Mouse (Mus musculus) heart, embryonic 15.5 days (tissue): Measurements from ENCODE around the gene Ints13. TPM values are rescaled to one million over a fixed set of nuclear protein-coding genes. Genes with fewer than 3 reads are reported as not detected.

Source experiments
- ATAC-seq: fragments of 200-750 bp; cut with Nextera tagmentation; replicated peaks from 2 replicates; pipeline ENCODE4 v1.8.0; 2017; ENCODE audit warnings: low read depth, moderate TSS enrichment; ENCODE audit not compliant: insufficient number of reproducible peaks, insufficient read depth, low FRiP score
- H3K27ac ChIP-seq: fragments of 300-500 bp; sonication (generic); 2 replicates; pipeline ENCODE4 v1.5.1; 2015; ENCODE audit warnings: mild to moderate bottlenecking, inconsistent platforms
- H3K27me3 ChIP-seq: fragments of 300-500 bp; sonication (generic); 2 replicates; pipeline ENCODE4 v1.6.1; 2015; ENCODE audit warnings: inconsistent platforms
- H3K36me3 ChIP-seq: fragments of 300-500 bp; sonication (generic); 2 replicates; pipeline ENCODE4 v1.6.1; 2015; ENCODE audit warnings: mild to moderate bottlenecking, inconsistent platforms
- H3K4me1 ChIP-seq: fragments of 300-500 bp; sonication (generic); replicated peaks from 2 replicates; pipeline ENCODE4 v1.6.1; 2015; ENCODE audit warnings: inconsistent platforms
- H3K4me2 ChIP-seq: fragments of 300-500 bp; sonication (generic); 2 replicates; pipeline ENCODE4 v1.6.1; 2015; ENCODE audit warnings: inconsistent platforms, mild to moderate bottlenecking, moderate library complexity
- H3K4me3 ChIP-seq: fragments of 300-500 bp; sonication (generic); 2 replicates; pipeline ENCODE4 v1.5.1; 2015; ENCODE audit warnings: mild to moderate bottlenecking, inconsistent platforms
- H3K9ac ChIP-seq: fragments of 300-500 bp; sonication (generic); 2 replicates; pipeline ENCODE4 v1.6.1; 2015; ENCODE audit warnings: mild to moderate bottlenecking, inconsistent platforms
- H3K9me3 ChIP-seq: fragments of 300-500 bp; sonication (generic); replicated peaks from 2 replicates; pipeline ENCODE4 v1.6.1; 2016; ENCODE audit warnings: inconsistent platforms
- WGBS: fragments of 180-500 bp; shearing (Covaris S2); methylation state at CpG from one replicate; pipeline ENCODE4 v1.1.7; 2015; ENCODE audit warnings: mixed read lengths; 5-methylcytosine and 5-hydroxymethylcytosine counted together
- polyA plus RNA-seq: library from polyadenylated mRNA; unstranded; fragments of >200 nt; fragmentation: Nextera tagmentation; extraction: Ambion mirVana; gene quantifications from 2 replicates; pipeline ENCODE4 v1.2.1, GENCODE M21; 2015

The Ints13 gene
- polyA plus RNA-seq, 1 experiment from 2014 or later = 47.0 TPM

DNA sequence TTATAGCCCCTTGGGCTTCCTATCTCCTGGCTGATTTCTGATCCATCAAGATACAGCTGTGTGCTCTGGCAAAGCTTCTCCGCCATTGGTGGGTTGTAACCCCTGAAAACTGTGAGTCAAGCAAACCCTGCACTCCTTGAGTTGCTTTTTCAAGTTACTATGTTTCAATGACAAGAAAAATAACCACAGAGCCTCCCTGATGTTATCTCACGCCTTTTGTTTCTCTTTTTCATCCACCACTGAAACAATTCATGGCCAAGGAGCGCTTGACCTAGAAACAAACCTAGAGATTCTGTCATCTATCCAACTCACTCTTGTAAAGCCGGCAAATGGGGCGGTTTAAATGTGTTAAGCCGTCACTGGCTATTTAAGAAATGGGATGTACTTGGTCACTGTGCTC, 61.7 kb downstream of the Ints13 start:
- 66% methylated on average over 6 of the region's 6 CpGs for WGBS
- Histone ChIP-seq H3K36me3 (no peaks in the 10 kb centered on the region), H3K4me1 (peaks cover 18% of the 10 kb centered on the region)

DNA sequence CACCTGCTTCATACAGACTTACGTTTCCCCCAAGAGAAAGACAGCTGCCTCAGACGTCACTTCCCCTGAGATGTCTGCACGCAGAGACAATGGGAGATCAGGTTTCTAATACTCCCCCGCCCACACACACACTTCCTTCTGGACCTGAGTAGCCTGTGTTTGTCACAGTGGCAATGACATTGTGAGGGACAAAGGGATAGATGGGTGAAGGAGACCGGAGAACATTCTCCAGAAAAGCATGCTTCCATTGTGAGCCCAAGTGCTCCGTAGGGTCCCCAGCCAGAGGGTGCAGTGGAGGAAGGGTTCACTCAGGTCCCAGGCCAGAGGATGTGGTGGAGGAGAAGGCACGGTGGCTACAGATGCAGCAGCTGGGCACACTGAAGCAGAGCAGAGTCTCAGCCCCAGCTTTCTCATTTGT, 63.1 kb downstream of the Ints13 start:
- Histone ChIP-seq H3K27me3 (no peaks in the 10 kb centered on the region), H3K4me3 (no peak overlapping the region), H3K4me2 (no peak overlapping the region), H3K4me1 (peaks cover 23% of the 10 kb centered on the region), H3K27ac (peak overlapping the region; percentile 39; the same call in 1 of the 2 replicates), H3K9me3 (no peaks in the 10 kb centered on the region), H3K9ac (no peak overlapping the region), H3K36me3 (no peaks in the 10 kb centered on the region)
- 36% methylated on average over 7 of the region's 7 CpGs for WGBS
- no peak; the same call in 1 of the 2 replicates for ATAC-seq

More for the DNA sequence above, 61.7 kb downstream of the Ints13 start:
- no peak for ATAC-seq
- Histone ChIP-seq H3K27ac (no peak overlapping the region), H3K4me2 (no peak overlapping the region), H3K27me3 (no peaks in the 10 kb centered on the region), H3K9me3 (no peaks in the 10 kb centered on the region), H3K9ac (no peak overlapping the region), H3K4me3 (no peak overlapping the region)

DNA sequence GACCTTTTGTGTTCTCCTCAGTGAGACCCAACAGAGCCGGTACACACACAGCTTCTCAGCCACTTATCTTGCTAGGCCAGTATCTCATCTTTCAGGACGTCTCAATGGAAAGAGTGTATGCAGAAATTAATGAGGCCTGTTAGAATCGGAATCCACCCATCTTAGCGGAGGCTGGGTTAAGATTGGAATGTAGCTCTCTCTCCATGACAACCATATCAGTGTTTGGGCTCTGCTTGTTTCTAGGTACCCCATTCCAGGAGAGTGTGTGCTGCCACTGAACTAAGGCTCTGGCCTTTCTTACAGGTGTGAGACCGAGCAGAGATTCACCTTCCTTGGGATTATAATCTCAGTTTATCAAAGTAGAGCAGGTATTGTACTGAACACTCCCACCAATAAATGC, 63.7 kb downstream of the Ints13 start:
- no peaks in the 10 kb centered on the region for H3K9me3 ChIP-seq
- 25% methylated on average over 5 of the region's 5 CpGs for WGBS
- ATAC-seq = peak; percentile 72; the same call in 1 of the 2 replicates
- H3K4me2 ChIP-seq = no peak overlapping the region
- no peak overlapping the region for H3K9ac ChIP-seq
- H3K36me3 ChIP-seq = no peaks in the 10 kb centered on the region
- H3K27me3 ChIP-seq = no peaks in the 10 kb centered on the region
- no peak overlapping the region for H3K4me3 ChIP-seq
- H3K4me1 ChIP-seq = peaks cover 23% of the 10 kb centered on the region
- H3K27ac ChIP-seq = 0 out of 2 replicates have a peak overlapping the region, but pooled peaks have one; percentile 39

DNA sequence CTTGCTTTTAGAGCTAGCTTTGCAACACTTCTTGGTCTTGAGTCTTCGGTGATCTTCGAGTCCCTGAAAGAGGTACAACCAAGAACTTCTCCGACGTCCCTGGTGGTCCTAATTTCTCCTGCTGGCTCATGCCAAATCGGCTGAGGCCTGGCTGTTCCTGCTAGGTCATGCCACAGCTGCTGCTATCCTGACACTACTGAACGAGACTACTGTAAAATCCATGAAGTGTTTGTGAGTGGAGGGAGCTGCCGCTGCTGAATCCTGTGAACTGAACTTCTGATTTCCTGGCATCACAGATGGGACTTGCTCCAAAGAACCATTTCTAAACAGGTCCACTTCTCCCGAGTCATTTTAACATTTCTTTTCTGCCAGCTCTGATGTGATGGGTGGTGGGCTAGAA, 64.3 kb downstream of the Ints13 start:
- Histone ChIP-seq H3K4me1 (peaks cover 23% of the 10 kb centered on the region), H3K27me3 (no peaks in the 10 kb centered on the region), H3K4me2 (no peak overlapping the region), H3K27ac (no peak overlapping the region), H3K4me3 (no peak overlapping the region), H3K9me3 (no peaks in the 10 kb centered on the region), H3K36me3 (no peaks in the 10 kb centered on the region), H3K9ac (no peak overlapping the region)
- no peak for ATAC-seq
- WGBS = 61% methylated on average over 8 of the region's 8 CpGs

DNA sequence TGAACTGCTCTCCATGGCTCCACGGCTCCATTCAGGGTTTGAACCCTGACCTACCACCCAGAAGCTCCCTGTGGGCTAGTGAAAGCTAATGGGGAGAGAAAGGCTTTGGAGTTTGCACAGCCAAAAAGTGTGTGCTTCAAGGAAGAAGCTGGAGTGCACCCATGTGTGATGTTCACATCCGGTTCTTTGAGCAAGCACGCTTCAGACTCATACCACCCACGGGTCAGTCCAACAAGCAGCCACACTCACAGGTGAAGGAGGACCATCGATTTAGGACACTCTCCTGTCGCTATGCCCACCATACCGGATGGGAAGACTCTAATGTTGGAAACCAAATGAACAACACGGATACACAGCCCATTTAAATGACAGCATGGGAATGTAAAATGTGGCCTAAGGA, 66.1 kb downstream of the Ints13 start:
- no peaks in the 10 kb centered on the region for H3K9me3 ChIP-seq
- 90% methylated on average over 8 of the region's 8 CpGs for WGBS
- no peak overlapping the region for H3K4me3 ChIP-seq
- no peaks in the 10 kb centered on the region for H3K36me3 ChIP-seq
- H3K27me3 ChIP-seq = no peaks in the 10 kb centered on the region
- no peak overlapping the region for H3K9ac ChIP-seq
- H3K27ac ChIP-seq = no peak overlapping the region
- ATAC-seq = no peak
- peaks cover 23% of the 10 kb centered on the region for H3K4me1 ChIP-seq
- no peak overlapping the region for H3K4me2 ChIP-seq

DNA sequence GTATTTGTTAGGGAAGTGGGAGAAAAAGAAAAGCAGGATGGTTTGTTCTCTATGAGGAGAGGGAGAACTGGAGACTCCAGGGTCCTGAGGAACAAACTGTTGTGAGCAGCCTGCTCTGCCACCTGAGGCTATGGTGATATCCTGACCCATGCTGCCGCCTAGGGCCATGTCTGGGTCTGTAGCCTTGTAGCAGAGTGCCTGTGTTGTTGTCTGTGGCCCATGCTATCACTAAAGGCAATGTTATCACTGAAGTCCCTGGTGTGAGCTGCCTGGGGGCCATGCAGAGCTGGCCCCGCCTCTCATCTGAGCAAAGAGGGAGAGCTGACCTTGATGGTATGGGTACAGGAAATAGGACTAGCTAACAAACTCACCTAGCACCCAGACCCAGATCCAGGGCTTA, 67.7 kb downstream of the Ints13 start:
- WGBS = 58% methylated on average over 2 of the region's 2 CpGs
- peaks cover 23% of the 10 kb centered on the region for H3K4me1 ChIP-seq

DNA sequence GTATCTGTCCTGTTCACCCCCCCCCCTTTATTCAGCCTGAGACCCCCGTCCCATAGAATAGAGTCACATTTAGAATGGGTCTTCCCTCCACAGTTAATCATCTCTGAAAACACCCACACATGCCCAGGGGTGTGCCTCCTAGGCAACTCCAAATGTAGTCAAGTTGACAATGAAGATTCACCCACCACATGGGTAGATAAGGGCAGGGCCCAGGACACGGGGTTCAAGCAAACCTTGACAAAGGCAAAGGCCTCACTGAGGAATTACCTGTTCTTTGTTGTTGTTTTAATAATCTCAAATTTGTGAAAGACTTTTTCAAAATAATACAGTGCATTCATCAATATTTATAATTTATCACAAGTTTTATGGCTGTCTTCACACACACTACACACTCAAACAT, 73.2 kb downstream of the Ints13 start:
- no peaks in the 10 kb centered on the region for H3K27me3 ChIP-seq
- H3K9me3 ChIP-seq = no peaks in the 10 kb centered on the region
- 67% methylated on average over 2 of the region's 2 CpGs for WGBS
- H3K27ac ChIP-seq = no peak overlapping the region
- H3K4me2 ChIP-seq = no peak overlapping the region
- no peak for ATAC-seq
- H3K9ac ChIP-seq = no peak overlapping the region
- H3K4me3 ChIP-seq = no peak overlapping the region
- no peaks in the 10 kb centered on the region for H3K36me3 ChIP-seq
- peaks cover 27% of the 10 kb centered on the region for H3K4me1 ChIP-seq

More for the DNA sequence above, 67.7 kb downstream of the Ints13 start:
- Histone ChIP-seq H3K9me3 (no peaks in the 10 kb centered on the region), H3K27ac (no peak overlapping the region), H3K36me3 (no peaks in the 10 kb centered on the region), H3K9ac (no peak overlapping the region), H3K4me3 (no peak overlapping the region), H3K4me2 (no peak overlapping the region), H3K27me3 (no peaks in the 10 kb centered on the region)
- ATAC-seq = no peak; the same call in 1 of the 2 replicates

DNA sequence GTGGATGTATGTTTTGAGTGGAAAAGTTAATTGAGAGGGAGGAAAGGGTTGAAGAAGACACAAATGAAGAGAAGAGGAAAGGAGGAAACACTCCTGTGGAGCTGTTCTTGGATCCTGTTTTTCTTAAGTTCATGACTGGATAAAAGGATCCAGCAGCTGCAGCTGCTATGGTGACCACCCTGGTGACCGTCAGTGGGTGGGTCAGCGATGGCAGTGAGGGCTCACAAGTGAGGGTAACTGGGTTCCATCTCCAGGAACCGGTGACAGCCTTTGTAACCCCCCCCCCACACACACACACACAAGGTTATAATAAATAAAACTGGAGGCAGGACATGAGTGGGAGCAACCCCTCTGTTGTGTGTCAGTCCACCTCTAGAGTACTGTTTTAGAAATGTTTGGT, 74.8 kb downstream of the Ints13 start:
- no peaks in the 10 kb centered on the region for H3K27me3 ChIP-seq
- no peaks in the 10 kb centered on the region for H3K9me3 ChIP-seq
- 22% methylated on average over 3 of the region's 3 CpGs for WGBS
- ATAC-seq = no peak
- peak overlapping the region; percentile 82 for H3K9ac ChIP-seq
- H3K4me3 ChIP-seq = peak overlapping the region; percentile 75
- H3K4me1 ChIP-seq = peaks cover 37% of the 10 kb centered on the region
- peak overlapping the region; percentile 95 for H3K4me2 ChIP-seq
- H3K27ac ChIP-seq = peak overlapping the region; percentile 93
- H3K36me3 ChIP-seq = no peaks in the 10 kb centered on the region

DNA sequence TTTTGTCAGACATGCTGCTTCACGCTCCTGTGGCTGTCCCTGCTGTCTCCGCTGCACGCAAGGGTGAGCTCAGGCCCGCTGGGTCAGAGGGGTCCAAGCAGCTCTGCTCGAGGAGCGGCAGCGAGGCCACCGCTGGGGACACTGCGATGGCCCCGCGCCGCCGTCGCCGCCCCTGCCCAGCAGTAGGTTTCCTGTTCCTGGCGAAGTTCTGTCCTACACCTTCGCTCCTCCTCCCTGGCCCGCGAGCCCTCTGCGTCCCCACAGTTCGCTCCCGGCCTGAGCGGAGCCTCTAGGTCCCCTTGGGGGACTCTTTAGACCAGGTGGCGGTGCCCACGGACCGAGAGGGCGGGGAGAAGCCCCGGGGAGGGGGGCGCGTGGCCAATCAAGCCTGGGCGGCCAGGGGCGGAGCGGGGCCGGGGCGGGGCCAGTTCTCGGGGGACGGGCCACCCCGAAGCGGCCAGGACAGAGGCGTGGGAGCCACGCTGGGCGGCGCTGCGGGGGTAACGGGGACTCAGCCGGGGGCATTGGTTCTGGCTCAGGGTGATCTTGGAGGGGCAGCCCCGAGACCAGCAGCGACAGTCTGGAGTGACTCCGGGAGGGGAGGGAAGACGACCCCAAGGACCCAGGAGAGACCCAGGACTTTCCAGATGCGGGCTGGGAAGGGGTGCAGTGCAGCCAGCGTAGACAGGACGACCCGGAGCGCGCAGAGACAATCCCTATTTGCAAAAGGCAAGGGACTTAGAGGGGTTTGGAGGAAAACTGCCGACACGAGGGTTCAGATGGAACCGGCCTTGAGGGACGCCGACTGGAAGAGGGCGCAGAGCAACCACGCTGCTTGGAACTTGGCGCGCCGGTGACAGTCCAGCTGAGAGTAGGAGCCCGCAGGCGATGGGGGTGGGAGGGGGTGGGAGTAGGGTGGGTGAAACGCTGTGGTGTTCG, 75.5 kb downstream of the Ints13 start, which contains the start of gene Itpr2:
Gene Itpr2 (minus strand): TSS at position 358 of the 939 bp plus-strand sequence.
- no peaks in the 10 kb centered on the region for H3K9me3 ChIP-seq
- H3K27me3 ChIP-seq = no peaks in the 10 kb centered on the region
- H3K4me2 ChIP-seq = peak within 1 kb of the TSS; percentile 95
- H3K36me3 ChIP-seq = no peaks in the 10 kb centered on the region
- peak within 1 kb of the TSS; percentile 93 for H3K27ac ChIP-seq
- H3K4me3 ChIP-seq = peak within 1 kb of the TSS; percentile 75
- H3K9ac ChIP-seq = peak within 1 kb of the TSS; percentile 82
- WGBS = under 1% methylated on average over 69 of the region's 70 CpGs
- peaks cover 40% of the 10 kb centered on the region for H3K4me1 ChIP-seq
- peak; percentile 97 for ATAC-seq

DNA sequence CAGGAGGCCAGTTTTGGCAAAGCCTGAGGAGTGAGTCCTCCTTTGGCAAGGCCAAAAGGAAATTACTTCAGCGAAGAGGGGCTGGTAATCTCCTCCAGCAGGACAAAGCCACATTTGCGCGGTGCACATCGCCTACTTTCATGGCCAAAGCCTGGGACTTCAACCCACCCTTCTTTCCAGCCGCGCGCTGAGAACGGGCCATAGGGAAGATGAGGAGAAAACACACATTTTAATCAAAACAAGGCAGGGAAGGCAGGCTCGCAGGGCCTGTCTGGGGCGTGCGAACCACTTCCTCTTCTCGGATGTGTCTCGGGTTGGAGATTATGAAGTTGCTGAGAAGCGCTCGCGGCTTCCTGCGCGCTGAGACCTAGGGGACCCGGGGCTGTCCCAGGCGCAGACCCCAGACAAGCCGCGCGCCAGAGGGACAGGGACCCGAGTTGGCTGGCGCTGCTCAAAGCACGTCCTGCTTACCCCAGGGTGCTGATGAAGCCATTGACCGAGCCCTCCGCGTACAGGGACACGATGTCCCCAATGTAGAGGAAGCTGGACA, 76.2 kb downstream of the Ints13 start:
- H3K36me3 ChIP-seq = no peaks in the 10 kb centered on the region
- peak overlapping the region; percentile 75 for H3K4me3 ChIP-seq
- peak overlapping the region; percentile 93 for H3K27ac ChIP-seq
- no peaks in the 10 kb centered on the region for H3K27me3 ChIP-seq
- H3K4me2 ChIP-seq = peak overlapping the region; percentile 95
- no peaks in the 10 kb centered on the region for H3K9me3 ChIP-seq
- peak; percentile 37 for ATAC-seq
- WGBS = under 1% methylated on average over 30 of the region's 30 CpGs
- peak overlapping the region; percentile 82 for H3K9ac ChIP-seq
- H3K4me1 ChIP-seq = peaks cover 40% of the 10 kb centered on the region

DNA sequence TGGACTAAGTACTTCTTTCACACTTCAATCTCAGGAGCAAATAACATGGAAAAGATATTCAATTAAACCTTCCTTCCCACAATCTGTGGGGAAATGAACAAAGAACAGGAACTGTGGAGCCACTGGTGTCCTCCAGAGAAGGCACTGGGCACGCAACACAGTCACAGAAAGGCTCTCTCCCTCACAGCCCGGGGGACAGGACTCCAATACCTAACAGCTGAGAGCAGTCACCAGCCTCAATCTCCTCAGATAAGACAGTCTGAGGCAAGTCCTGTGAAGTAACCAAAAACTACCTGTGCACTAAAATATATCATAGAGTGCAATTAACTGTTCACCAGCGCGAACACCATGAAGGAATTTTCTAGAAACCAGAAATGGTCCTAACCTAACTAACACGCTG, 76.9 kb downstream of the Ints13 start:
- peaks cover 40% of the 10 kb centered on the region for H3K4me1 ChIP-seq
- H3K27ac ChIP-seq = peak overlapping the region; percentile 93
- H3K4me2 ChIP-seq = peak overlapping the region; percentile 95
- WGBS = 49% methylated on average over 5 of the region's 5 CpGs
- no peak for ATAC-seq
- no peaks in the 10 kb centered on the region for H3K36me3 ChIP-seq
- H3K9ac ChIP-seq = peak overlapping the region; percentile 82
- no peaks in the 10 kb centered on the region for H3K9me3 ChIP-seq
- H3K4me3 ChIP-seq = peak overlapping the region; percentile 75
- no peaks in the 10 kb centered on the region for H3K27me3 ChIP-seq
